In the genomic region with DNA sequence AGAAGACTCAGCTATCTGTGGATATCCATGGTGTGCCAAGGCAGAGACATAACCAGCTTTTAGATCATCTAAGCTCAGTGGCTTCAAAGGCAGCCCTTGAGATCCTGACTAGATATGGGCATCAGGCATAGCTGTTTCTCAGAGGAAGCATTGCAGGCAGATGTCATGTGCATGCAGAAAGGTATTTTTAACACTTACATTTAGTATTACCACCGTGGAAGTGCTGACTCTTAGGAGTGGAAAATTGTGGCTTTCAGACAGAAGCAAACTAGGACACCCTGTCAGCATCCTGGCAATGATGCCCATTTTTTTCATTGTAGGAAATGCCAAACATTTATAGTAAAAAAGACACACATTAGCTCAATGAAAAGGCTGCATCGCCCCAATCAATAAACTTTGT, we compare ENCODE assay signal across 14 mouse cellular contexts.
"Had no signal": no experiment of that assay in that cellular context is flagged by ENCODE, and none has a peak within 500 bp of the region (broad histone marks: within the 10 kb centered on the region; RNA-seq: fewer than 3 reads in every experiment).

No protein-coding gene starts in this region.

- H3K9ac ChIP-seq: limb, embryonic 15.5 days; liver, embryonic 12.5 days; lung, embryonic 14.5 days; midbrain, embryonic 15.5 days had no signal

- H3K9me3 ChIP-seq: limb, embryonic 15.5 days; liver, embryonic 12.5 days; megakaryocyte, embryonic 14.5 days; midbrain, embryonic 15.5 days had no signal

- H3K4me3 ChIP-seq: left cerebral cortex, adult 2 months; limb, embryonic 15.5 days; liver, embryonic 12.5 days; megakaryocyte, embryonic 14.5 days; midbrain, embryonic 15.5 days had no signal

- H3K27me3 ChIP-seq: limb, embryonic 15.5 days; liver, embryonic 12.5 days; megakaryocyte, embryonic 14.5 days; midbrain, embryonic 15.5 days had no signal

- H3K4me1 ChIP-seq: limb, embryonic 15.5 days; liver, embryonic 12.5 days; megakaryocyte, embryonic 14.5 days; midbrain, embryonic 15.5 days had no signal

- H3K36me3 ChIP-seq: limb, embryonic 15.5 days; liver, embryonic 12.5 days; midbrain, embryonic 15.5 days had no signal

- DNase-seq: kidney, postnatal 14 days; lung, embryonic 14.5 days; lung, postnatal 14 days; right cerebral cortex, postnatal 4 days; spleen, adult 18-20 months; thymus, adult 2 months; thymus, postnatal 25 days had no signal

- ATAC-seq: liver, embryonic 12.5 days; midbrain, embryonic 15.5 days had no signal

- H3K4me2 ChIP-seq: limb, embryonic 15.5 days; liver, embryonic 12.5 days; lung, embryonic 14.5 days; midbrain, embryonic 11.5 days; midbrain, embryonic 15.5 days had no signal

- H3K27ac ChIP-seq: left cerebral cortex, adult 2 months; limb, embryonic 15.5 days; liver, embryonic 12.5 days; macrophage; midbrain, embryonic 15.5 days had no signal
